In genomic region chr10:69223232-69223631, GRCm38 (mm10) we compare ENCODE assay signal across 18 mouse cellular contexts. TPM values are rescaled to one million over a fixed set of nuclear protein-coding genes. Genes with fewer than 3 reads are reported as not detected.
"Had no signal": no experiment of that assay in that cellular context is flagged by ENCODE, and none has a peak within 500 bp of the region (broad histone marks: within the 10 kb centered on the region; RNA-seq: fewer than 3 reads in every experiment).

No protein-coding gene starts in this region.

- H3K36me3 ChIP-seq: lung, embryonic 15.5 days; stomach, embryonic 15.5 days had no signal

- H3K4me3 ChIP-seq: lung, embryonic 15.5 days; megakaryocyte, embryonic 14.5 days; midbrain, embryonic 13.5 days; midbrain, embryonic 15.5 days; neural tube, embryonic 12.5 days; stomach, embryonic 15.5 days had no signal

- H3K27me3 ChIP-seq: lung, embryonic 15.5 days; megakaryocyte, embryonic 14.5 days; midbrain, embryonic 13.5 days; midbrain, embryonic 15.5 days; neural tube, embryonic 12.5 days; stomach, embryonic 15.5 days had no signal

- DNase-seq: liver, postnatal 0 days; lung, adult 2 months; lung, postnatal 14 days; lung, postnatal 36 days; right cerebral cortex, postnatal 14 days; thymus, postnatal 14 days; thymus, postnatal 36 days had no signal

- H3K4me2 ChIP-seq: lung, embryonic 15.5 days; midbrain, embryonic 11.5 days; midbrain, embryonic 13.5 days; midbrain, embryonic 15.5 days; neural tube, embryonic 12.5 days; stomach, embryonic 15.5 days had no signal

- ATAC-seq: liver, postnatal 0 days; lung, postnatal 0 days; midbrain, embryonic 13.5 days; midbrain, embryonic 15.5 days had no signal

- H3K9me3 ChIP-seq: lung, embryonic 15.5 days; midbrain, embryonic 13.5 days; midbrain, embryonic 15.5 days; neural tube, embryonic 12.5 days; stomach, embryonic 15.5 days had no signal

- H3K9ac ChIP-seq: liver, postnatal 0 days; lung, embryonic 15.5 days; midbrain, embryonic 13.5 days; midbrain, embryonic 15.5 days; neural tube, embryonic 12.5 days; stomach, embryonic 15.5 days had no signal

- H3K27ac ChIP-seq: lung, embryonic 15.5 days; macrophage; midbrain, embryonic 13.5 days; midbrain, embryonic 15.5 days; neural tube, embryonic 12.5 days; stomach, embryonic 15.5 days had no signal

- H3K4me1 ChIP-seq: midbrain, embryonic 13.5 days; midbrain, embryonic 15.5 days; neural tube, embryonic 12.5 days; stomach, embryonic 15.5 days had no signal

RNA-seq across cellular contexts. Expression of gene A930033H14Rik, which starts 10.3 kb away (rescaled TPM):
- total RNA-seq: monocyte, adult 5-6 weeks; neutrophil, adult 5-6 weeks had no signal
